Mouse (Mus musculus) heart, embryonic 11.5 days (tissue): ENCODE data around the gene Frat2. TPM values are rescaled to one million over a fixed set of nuclear protein-coding genes. Genes with fewer than 3 reads are reported as not detected.

Experiments
- ATAC-seq: fragments of 200-750 bp; cut with Nextera tagmentation; replicated peaks from 2 replicates; pipeline ENCODE4 v1.8.0; 2017; ENCODE audit warnings: moderate library complexity; ENCODE audit not compliant: insufficient number of reproducible peaks, low FRiP score, low TSS enrichment
- H3K27ac ChIP-seq: fragments of 300-500 bp; sonication (generic); 2 replicates; pipeline ENCODE4 v1.5.1; 2014; ENCODE audit warnings: mild to moderate bottlenecking, low read depth, low read length
- H3K27me3 ChIP-seq: fragments of 300-500 bp; sonication (generic); 2 replicates; pipeline ENCODE4 v1.6.1; 2014; ENCODE audit warnings: mild to moderate bottlenecking, low read length, mixed read lengths; ENCODE audit not compliant: control insufficient read depth, insufficient read depth
- H3K36me3 ChIP-seq: fragments of 300-500 bp; sonication (generic); 2 replicates; pipeline ENCODE4 v1.6.1; 2014; ENCODE audit warnings: mild to moderate bottlenecking, low read length, moderate library complexity, mixed read lengths; ENCODE audit not compliant: control insufficient read depth, insufficient read depth
- H3K4me1 ChIP-seq: fragments of 300-500 bp; sonication (generic); 2 replicates; pipeline ENCODE4 v1.6.1; 2014; ENCODE audit warnings: low read length; ENCODE audit not compliant: control insufficient read depth, insufficient read depth
- H3K4me2 ChIP-seq: fragments of 300-500 bp; sonication (generic); 2 replicates; pipeline ENCODE4 v1.6.1; 2014; ENCODE audit warnings: mild to moderate bottlenecking, moderate library complexity
- H3K4me3 ChIP-seq: fragments of 300-500 bp; sonication (generic); 2 replicates; pipeline ENCODE4 v1.5.1; 2014; ENCODE audit warnings: low read depth, low read length
- H3K9ac ChIP-seq: fragments of 300-500 bp; sonication (generic); 2 replicates; pipeline ENCODE4 v1.6.1; 2014; ENCODE audit warnings: mild to moderate bottlenecking, low read depth, low read length, moderate library complexity
- H3K9me3 ChIP-seq: fragments of 300-500 bp; sonication (generic); replicated peaks from 2 replicates; pipeline ENCODE4 v1.6.1; 2016; ENCODE audit warnings: low read length; ENCODE audit not compliant: control insufficient read depth
- WGBS: fragments of 180-500 bp; shearing (Covaris S2); extraction: QIAGEN DNeasy Blood & Tissue Kit; methylation state at CpG from one replicate; pipeline ENCODE4 v1.1.7; 2014; ENCODE audit not compliant: insufficient replicate concordance; 5-methylcytosine and 5-hydroxymethylcytosine counted together
- polyA plus RNA-seq: library from polyadenylated mRNA; unstranded; fragments of >200 nt; fragmentation: Nextera tagmentation; extraction: Ambion mirVana; gene quantifications from 2 replicates; pipeline ENCODE4 v1.2.1, GENCODE M21; 2014

Gene Frat2
- polyA plus RNA-seq, 1 experiment from 2014 or later = 1.1 TPM

- H3K4me2 ChIP-seq = peak overlapping the region; percentile 4; the same call in 1 of the 2 replicates
- no peak overlapping the region for H3K9ac ChIP-seq
- H3K9me3 ChIP-seq = 0 out of 2 replicates have a peak, but pooled peaks cover 3% of the 10 kb centered on the region
- no peaks in the 10 kb centered on the region for H3K27me3 ChIP-seq
- H3K4me1 ChIP-seq = no peaks in the 10 kb centered on the region
- no peak for ATAC-seq
- whole genome bisulfite sequencing = 68% methylated on average over 9 of the region's 9 CpGs
- no peak overlapping the region for H3K27ac ChIP-seq
- no peaks in the 10 kb centered on the region for H3K36me3 ChIP-seq
- no peak overlapping the region for H3K4me3 ChIP-seq
Measured at GRCm38 (mm10) chr19:41807497-41807896, 40.4 kb downstream of the Frat2 start.

GRCm38 (mm10) chr19:41805831-41806230 is 42.1 kb downstream of the Frat2 start:
- no peaks in the 10 kb centered on the region for H3K36me3 ChIP-seq
- WGBS = 88% methylated on average over 4 of the region's 4 CpGs

GRCm38 (mm10) chr19:41803322-41803721 is 44.6 kb downstream of the Frat2 start:
- Histone ChIP-seq H3K9ac (no peak overlapping the region), H3K4me3 (no peak overlapping the region), H3K4me2 (no peak overlapping the region), H3K27ac (no peak overlapping the region), H3K9me3 (0 out of 2 replicates have a peak, but pooled peaks cover 3% of the 10 kb centered on the region), H3K36me3 (no peaks in the 10 kb centered on the region), H3K27me3 (no peaks in the 10 kb centered on the region), H3K4me1 (peaks cover 5% of the 10 kb centered on the region)
- no peak for ATAC-seq
- 43% methylated on average over 7 of the region's 7 CpGs for WGBS

More at GRCm38 (mm10) chr19:41805831-41806230, 42.1 kb downstream of the Frat2 start:
- Histone ChIP-seq H3K9me3 (0 out of 2 replicates have a peak, but pooled peaks cover 3% of the 10 kb centered on the region), H3K27me3 (no peaks in the 10 kb centered on the region), H3K9ac (no peak overlapping the region), H3K4me3 (no peak overlapping the region), H3K4me2 (no peak overlapping the region), H3K27ac (no peak overlapping the region), H3K4me1 (no peaks in the 10 kb centered on the region; the same call in 1 of the 2 replicates)
- ATAC-seq = no peak

- H3K27me3 ChIP-seq = no peaks in the 10 kb centered on the region
- H3K9ac ChIP-seq = peak within 1 kb of the TSS; percentile 96
- H3K4me3 ChIP-seq = peak within 1 kb of the TSS; percentile 96
- under 1% methylated on average over 48 of the region's 48 CpGs for WGBS
- H3K27ac ChIP-seq = peak within 1 kb of the TSS; percentile 85
- peak within 1 kb of the TSS; percentile 74 for H3K4me2 ChIP-seq
- ATAC-seq = peak; percentile 99
- 0 out of 2 replicates have a peak, but pooled peaks cover 3% of the 10 kb centered on the region for H3K9me3 ChIP-seq
- no peaks in the 10 kb centered on the region for H3K36me3 ChIP-seq
- peaks cover 5% of the 10 kb centered on the region for H3K4me1 ChIP-seq
Measured at GRCm38 (mm10) chr19:41801742-41802369, 46.1 kb downstream of the Frat2 start, which contains the start of gene Arhgap19. TSS of gene Arhgap19 (minus strand) at chr19:41802047.

- Histone ChIP-seq H3K4me1 (peaks cover 5% of the 10 kb centered on the region), H3K9ac (peak overlapping the region; percentile 96), H3K36me3 (no peaks in the 10 kb centered on the region), H3K4me2 (peak overlapping the region; percentile 74), H3K9me3 (0 out of 2 replicates have a peak, but pooled peaks cover 3% of the 10 kb centered on the region), H3K27me3 (no peaks in the 10 kb centered on the region), H3K4me3 (peak overlapping the region; percentile 96), H3K27ac (peak overlapping the region; percentile 85)
- 5% methylated on average over 26 of the region's 26 CpGs for WGBS
- no peak for ATAC-seq
Measured at GRCm38 (mm10) chr19:41800986-41801741, 46.8 kb downstream of the Frat2 start.

- WGBS = 57% methylated on average over 6 of the region's 6 CpGs
- Histone ChIP-seq H3K9me3 (no peaks in the 10 kb centered on the region), H3K9ac (peak overlapping the region; percentile 96; the same call in 1 of the 2 replicates), H3K36me3 (no peaks in the 10 kb centered on the region), H3K4me1 (peaks cover 5% of the 10 kb centered on the region), H3K4me2 (peak overlapping the region; percentile 74), H3K27me3 (no peaks in the 10 kb centered on the region), H3K27ac (no peak overlapping the region), H3K4me3 (peak overlapping the region; percentile 96)
- no peak for ATAC-seq
Measured at GRCm38 (mm10) chr19:41800451-41800850, 47.5 kb downstream of the Frat2 start.

GRCm38 (mm10) chr19:41797536-41797935 is 50.4 kb downstream of the Frat2 start:
- WGBS = 89% methylated on average over 6 of the region's 6 CpGs
- H3K4me1 ChIP-seq = peaks cover 5% of the 10 kb centered on the region
- H3K9ac ChIP-seq = no peak overlapping the region
- no peak overlapping the region for H3K4me2 ChIP-seq
- H3K36me3 ChIP-seq = no peaks in the 10 kb centered on the region
- no peak for ATAC-seq
- no peaks in the 10 kb centered on the region for H3K9me3 ChIP-seq
- no peak overlapping the region for H3K27ac ChIP-seq
- no peak overlapping the region for H3K4me3 ChIP-seq
- H3K27me3 ChIP-seq = no peaks in the 10 kb centered on the region

GRCm38 (mm10) chr19:41796789-41797327 is 51.1 kb downstream of the Frat2 start:
- Histone ChIP-seq H3K4me1 (peaks cover 5% of the 10 kb centered on the region), H3K4me2 (no peak overlapping the region), H3K9me3 (no peaks in the 10 kb centered on the region), H3K9ac (no peak overlapping the region), H3K27ac (no peak overlapping the region), H3K36me3 (no peaks in the 10 kb centered on the region), H3K27me3 (no peaks in the 10 kb centered on the region), H3K4me3 (no peak overlapping the region)
- 88% methylated on average over 12 of the region's 12 CpGs for WGBS
- ATAC-seq = no peak
